Mouse (Mus musculus): ENCODE measurements around the gene Glipr2.

GRCm38 (mm10) chr4:43976223-43976740 lies 19.1 kb downstream of the Glipr2 start:
- TF ChIP-seq CTCF (conservative IDR thresholded peaks at IDR 0.05 in 1 of 2, IDR thresholded peaks at IDR 0.05 in 1 of 2; ENCODE audit: low read depth in 2 of 2, low read length in 2 of 2) (no peak), ETS1 (conservative IDR thresholded peaks at IDR 0.05; ENCODE audit: low read depth, low read length) (no peak), EP300 (IDR thresholded peaks at IDR 0.05; ENCODE audit: low read length) (no peak), KAT2A (IDR thresholded peaks at IDR 0.05; ENCODE audit: insufficient replicate concordance, low read length) (no peak), MYC (IDR thresholded peaks at IDR 0.05; ENCODE audit: low read depth, low read length) (no peak)

All from CH12.LX (cell line).